In genomic region chr11:62537590-62537989, GRCm38 (mm10) we compare ENCODE assay signal across 9 mouse cellular contexts. TPM values are rescaled to one million over a fixed set of nuclear protein-coding genes. Genes with fewer than 3 reads are reported as not detected.
DNase-seq lines count a peak whose midpoint lies in the region; ATAC-seq and TF ChIP-seq lines count a peak whose summit lies in the region.
"Had no signal": no experiment of that assay in that cellular context is flagged by ENCODE, and none has a peak within 500 bp of the region (broad histone marks: within the 10 kb centered on the region; RNA-seq: fewer than 3 reads in every experiment).

No protein-coding gene starts in this region.

- H3K4me1 ChIP-seq in forebrain, embryonic 12.5 days = peaks cover 13% of the 10 kb centered on the region
- H3K4me1 ChIP-seq in liver, embryonic 14.5 days (replicated peaks; ENCODE audit: control insufficient read depth in 2 of 2, insufficient read depth in 2 of 2, low read length in 1 of 2) = peaks cover 0 to 7% of the 10 kb centered on the region in 2 experiments; a peak in 3 of 4 replicates

- H3K27ac ChIP-seq in forebrain, embryonic 12.5 days = no peak overlapping the region
- H3K27ac ChIP-seq in liver, embryonic 14.5 days = no peak overlapping the region

- H3K4me2 ChIP-seq in forebrain, embryonic 12.5 days = peak overlapping the region; percentile 79
- peak overlapping the region; percentile 74 for H3K4me2 ChIP-seq in liver, embryonic 14.5 days (ENCODE audit: low read depth)

- peak; percentile 44 for DNase-seq in embryo, embryonic 11 days
- DNase-seq in embryo, embryonic 9.5 days (ENCODE audit: extremely low spot score) = no peak
- DNase-seq in A20 (ENCODE audit: low read depth, low spot score) = peak; percentile 74
- no peak for DNase-seq in liver, embryonic 14.5 days (ENCODE audit: low read depth in 3 of 3, low spot score in 3 of 3)
- DNase-seq in adrenal gland, postnatal 4 days (ENCODE audit: low spot score in 2 of 2) = no peak
- DNase-seq in spleen, postnatal 14 days (ENCODE audit: low spot score in 2 of 2) = no peak
- no peak for DNase-seq in adrenal gland, adult 2 months
- DNase-seq: B cell, adult 2 months had no signal

- no peaks in the 10 kb centered on the region for H3K9me3 ChIP-seq in forebrain, embryonic 12.5 days
- no peaks in the 10 kb centered on the region for H3K9me3 ChIP-seq in liver, embryonic 14.5 days (ENCODE audit: control insufficient read depth, low read length)

- no peak for TF ChIP-seq CTCF in liver, embryonic 14.5 days (IDR thresholded peaks at IDR 0.05; ENCODE audit: low read depth)

- 0 out of 2 replicates have a peak overlapping the region, but pooled peaks have one; percentile 47 for H3K9ac ChIP-seq in forebrain, embryonic 12.5 days
- H3K9ac ChIP-seq in liver, embryonic 14.5 days (replicated peaks) = 0 out of 2 replicates have a peak overlapping the region, but pooled peaks have one; percentile 14

- peaks cover 20% of the 10 kb centered on the region; the same call in 1 of the 2 replicates for H3K36me3 ChIP-seq in forebrain, embryonic 12.5 days (replicated peaks)
- no peaks in the 10 kb centered on the region; the same call in 1 of the 2 replicates for H3K36me3 ChIP-seq in liver, embryonic 14.5 days (replicated peaks; ENCODE audit: control insufficient read depth, insufficient read depth, low read depth)

- H3K27me3 ChIP-seq in forebrain, embryonic 12.5 days = peaks cover 4% of the 10 kb centered on the region; the same call in 1 of the 2 replicates
- H3K27me3 ChIP-seq in liver, embryonic 14.5 days (ENCODE audit: control insufficient read depth, insufficient read depth, low read length) = peaks cover 4% of the 10 kb centered on the region

- no peak for ATAC-seq in forebrain, embryonic 12.5 days (ENCODE audit: low FRiP score)
- ATAC-seq in liver, embryonic 14.5 days (ENCODE audit: insufficient read depth) = no peak

- no peak for TF ChIP-seq EP300 in liver, embryonic 14.5 days (IDR thresholded peaks at IDR 0.05; ENCODE audit: low read depth)

- H3K4me3 ChIP-seq in forebrain, embryonic 12.5 days (replicated peaks) = peak overlapping the region; percentile 92
- peak overlapping the region; percentile 3 to 77; a peak in 3 of 4 replicates for H3K4me3 ChIP-seq in liver, embryonic 14.5 days (ENCODE audit: insufficient read depth in 1 of 2, low read depth in 2 of 2, low read length in 2 of 2)

- 18% methylated on average over 7 of the region's 7 CpGs for WGBS in forebrain, embryonic 12.5 days
- WGBS in liver, embryonic 14.5 days (ENCODE audit: insufficient replicate concordance) = 23% methylated on average over 7 of the region's 7 CpGs

RNA-seq across cellular contexts. Expression of gene Cenpv, which starts 1.5 kb away (rescaled TPM):
- 85.7 and 90.0 TPM in 2 replicates for polyA plus RNA-seq in forebrain, embryonic 12.5 days (2016; fragmentation: Nextera tagmentation; extraction: Ambion mirVana)
- polyA plus RNA-seq in liver, embryonic 14.5 days (2012; rRNA removed) = 23.4 and 26.6 TPM in 2 replicates
- polyA plus RNA-seq in liver, embryonic 14.5 days (2014; fragmentation: Nextera tagmentation; extraction: Ambion mirVana) = 21.8 and 22.3 TPM in 2 replicates
- 10 to 100 TPM; 40.6 to 44.0 TPM for total RNA-seq in adrenal gland, postnatal 4 days (2021)
- 10 to 100 TPM; 44.1 to 45.8 TPM for total RNA-seq in adrenal gland, adult 2 months (2021)
- 46.8 and 58.2 TPM in 2 replicates for polyA plus RNA-seq in adrenal gland, adult 2 months (2012; rRNA removed)

RNA-seq across cellular contexts. Expression of gene Ubb, which starts 13.4 kb away (rescaled TPM):
- polyA plus RNA-seq in forebrain, embryonic 12.5 days (2016; fragmentation: Nextera tagmentation; extraction: Ambion mirVana) = 3,704 and 3,828 TPM in 2 replicates
- 1,013 and 1,031 TPM in 2 replicates for polyA plus RNA-seq in liver, embryonic 14.5 days (2012; rRNA removed)
- polyA plus RNA-seq in liver, embryonic 14.5 days (2014; fragmentation: Nextera tagmentation; extraction: Ambion mirVana) = 1,383 and 1,393 TPM in 2 replicates
- total RNA-seq in adrenal gland, postnatal 4 days (2021) = 1,000 to 10,000 TPM; 1,464 to 1,492 TPM
- 1,000 to 10,000 TPM; 1,385 to 1,758 TPM for total RNA-seq in adrenal gland, adult 2 months (2021)
- 1,114 and 1,206 TPM in 2 replicates for polyA plus RNA-seq in adrenal gland, adult 2 months (2012; rRNA removed)

RNA-seq across cellular contexts. Expression of gene Trpv2, which starts 36.7 kb away (rescaled TPM):
- 6.4 and 7.3 TPM in 2 replicates for polyA plus RNA-seq in forebrain, embryonic 12.5 days (2016; fragmentation: Nextera tagmentation; extraction: Ambion mirVana)
- 3.5 and 4.2 TPM in 2 replicates for polyA plus RNA-seq in liver, embryonic 14.5 days (2012; rRNA removed)
- polyA plus RNA-seq in liver, embryonic 14.5 days (2014; fragmentation: Nextera tagmentation; extraction: Ambion mirVana) = 4.6 and 4.8 TPM in 2 replicates
- total RNA-seq in adrenal gland, postnatal 4 days (2021) = 1 to 10 TPM; 3.4 to 4.2 TPM
- 1 to 10 TPM; 2.7 to 4.2 TPM for total RNA-seq in adrenal gland, adult 2 months (2021)
- polyA plus RNA-seq in adrenal gland, adult 2 months (2012; rRNA removed) = 2.7 and 3.9 TPM in 2 replicates

Comparison
In these comparisons a context has a peak if more than half of its experiments do, and no peak if none do; other contexts are left out.
1. DNase-seq: peak in embryo, embryonic 11 days (single experiment) and A20 (single experiment); none in embryo, embryonic 9.5 days (single experiment), liver, embryonic 14.5 days (0 of 3), adrenal gland, postnatal 4 days (0 of 2), spleen, postnatal 14 days (0 of 2) and adrenal gland, adult 2 months (single experiment).